Mouse (Mus musculus): ENCODE measurements around the gene Gm45015. TPM values are rescaled to one million over a fixed set of nuclear protein-coding genes. Genes with fewer than 3 reads are reported as not detected.
A peak's percentile ranks its signal among the peaks of the same experiment; 100 is the strongest.

Gene Gm45015
- polyA plus RNA-seq, 1 experiment from 2014 or later = not detected

GRCm38 (mm10) chrX:73343802-73344201 lies 7.2 kb upstream of the Gm45015 start:
- peak overlapping the region; percentile 72 for H3K4me2 ChIP-seq (ENCODE audit: low read depth, low read length)

GRCm38 (mm10) chrX:73342941-73343735 lies 6.5 kb upstream of the Gm45015 start:
- peak; percentile 45 for ATAC-seq
- Histone ChIP-seq H3K4me1 (ENCODE audit: insufficient read depth) (no peaks in the 10 kb centered on the region), H3K27ac (ENCODE audit: low read depth) (peak overlapping the region; percentile 76), H3K9me3 (ENCODE audit: low read length) (no peaks in the 10 kb centered on the region), H3K4me2 (ENCODE audit: low read depth, low read length) (peak overlapping the region; percentile 72), H3K27me3 (ENCODE audit: insufficient read depth, low read length) (no peaks in the 10 kb centered on the region), H3K36me3 (replicated peaks; ENCODE audit: insufficient read depth, low read length) (no peaks in the 10 kb centered on the region), H3K4me3 (ENCODE audit: low read depth, low read length) (peak overlapping the region; percentile 59), H3K9ac (replicated peaks) (peak overlapping the region; percentile 66)
- TF ChIP-seq EP300 (IDR thresholded peaks at IDR 0.05; ENCODE audit: low read depth) = no peak
- no peak for TF ChIP-seq CTCF (IDR thresholded peaks at IDR 0.05; ENCODE audit: low read depth)
- WGBS (ENCODE audit: insufficient replicate concordance) = 13% methylated on average over 15 of the region's 15 CpGs
- DNase-seq = peak; percentile 23

More at GRCm38 (mm10) chrX:73343802-73344201, 7.2 kb upstream of the Gm45015 start:
- ATAC-seq (no peak), DNase-seq (no peak)
- WGBS (ENCODE audit: insufficient replicate concordance) = 54% methylated on average over 1 of the region's 1 CpGs
- no peaks in the 10 kb centered on the region for H3K27me3 ChIP-seq (ENCODE audit: insufficient read depth, low read length)
- no peaks in the 10 kb centered on the region for H3K4me1 ChIP-seq (ENCODE audit: insufficient read depth)
- TF ChIP-seq CTCF (IDR thresholded peaks at IDR 0.05; ENCODE audit: low read depth) (no peak), EP300 (IDR thresholded peaks at IDR 0.05; ENCODE audit: low read depth) (no peak)
- H3K4me3 ChIP-seq (ENCODE audit: low read depth, low read length) = no peak overlapping the region
- no peaks in the 10 kb centered on the region for H3K36me3 ChIP-seq (replicated peaks; ENCODE audit: insufficient read depth, low read length)
- H3K9me3 ChIP-seq (ENCODE audit: low read length) = no peaks in the 10 kb centered on the region
- no peak overlapping the region for H3K27ac ChIP-seq (ENCODE audit: low read depth)
- no peak overlapping the region for H3K9ac ChIP-seq (replicated peaks)

- peak within 1 kb of the TSS; percentile 76 for H3K27ac ChIP-seq (ENCODE audit: low read depth)
- H3K4me3 ChIP-seq (ENCODE audit: low read depth, low read length) = peak within 1 kb of the TSS; percentile 59
- WGBS (ENCODE audit: insufficient replicate concordance) = 22% methylated on average over 37 of the region's 37 CpGs
- peak within 1 kb of the TSS; percentile 72 for H3K4me2 ChIP-seq (ENCODE audit: low read depth, low read length)
- no peaks in the 10 kb centered on the region for H3K9me3 ChIP-seq (ENCODE audit: low read length)
- TF ChIP-seq CTCF (IDR thresholded peaks at IDR 0.05; ENCODE audit: low read depth) (no peak), EP300 (IDR thresholded peaks at IDR 0.05; ENCODE audit: low read depth) (no peak)
- peak within 1 kb of the TSS; percentile 66 for H3K9ac ChIP-seq (replicated peaks)
- no peaks in the 10 kb centered on the region for H3K36me3 ChIP-seq (replicated peaks; ENCODE audit: insufficient read depth, low read length)
- no peaks in the 10 kb centered on the region for H3K27me3 ChIP-seq (ENCODE audit: insufficient read depth, low read length)
- ATAC-seq (peak; percentile 93), DNase-seq (peak; percentile 78)
- no peaks in the 10 kb centered on the region for H3K4me1 ChIP-seq (ENCODE audit: insufficient read depth)
These were observed 5.8 kb upstream of the Gm45015 start, which contains the start of gene Zfp275 for GRCm38 (mm10) chrX:73342483-73342895. Gene Zfp275 (plus strand): TSS chrX:73342621.

GRCm38 (mm10) chrX:73342068-73342467 lies 5.4 kb upstream of the Gm45015 start:
- Histone ChIP-seq H3K27me3 (ENCODE audit: insufficient read depth, low read length) (no peaks in the 10 kb centered on the region), H3K36me3 (replicated peaks; ENCODE audit: insufficient read depth, low read length) (no peaks in the 10 kb centered on the region), H3K4me1 (ENCODE audit: insufficient read depth) (no peaks in the 10 kb centered on the region), H3K27ac (ENCODE audit: low read depth) (peak overlapping the region; percentile 29; the same call in 1 of the 2 replicates), H3K4me2 (ENCODE audit: low read depth, low read length) (peak overlapping the region; percentile 72; the same call in 1 of the 2 replicates), H3K4me3 (ENCODE audit: low read depth, low read length) (peak overlapping the region; percentile 59; the same call in 1 of the 2 replicates), H3K9ac (replicated peaks) (no peak overlapping the region; the same call in 1 of the 2 replicates), H3K9me3 (ENCODE audit: low read length) (no peaks in the 10 kb centered on the region)
- WGBS (ENCODE audit: insufficient replicate concordance) = 31% methylated on average over 3 of the region's 3 CpGs
- TF ChIP-seq CTCF (IDR thresholded peaks at IDR 0.05; ENCODE audit: low read depth) (no peak), EP300 (IDR thresholded peaks at IDR 0.05; ENCODE audit: low read depth) (no peak)
- DNase-seq = no peak
- no peak for ATAC-seq

- H3K4me1 ChIP-seq (ENCODE audit: insufficient read depth) = no peaks in the 10 kb centered on the region
- H3K9ac ChIP-seq (replicated peaks) = no peak overlapping the region
- ATAC-seq (no peak), DNase-seq (no peak)
- no peaks in the 10 kb centered on the region for H3K27me3 ChIP-seq (ENCODE audit: insufficient read depth, low read length)
- no peaks in the 10 kb centered on the region for H3K9me3 ChIP-seq (ENCODE audit: low read length)
- no peaks in the 10 kb centered on the region for H3K36me3 ChIP-seq (replicated peaks; ENCODE audit: insufficient read depth, low read length)
- TF ChIP-seq CTCF (IDR thresholded peaks at IDR 0.05; ENCODE audit: low read depth) (no peak), EP300 (IDR thresholded peaks at IDR 0.05; ENCODE audit: low read depth) (no peak)
- WGBS (ENCODE audit: insufficient replicate concordance) = 30% methylated on average over 1 of the region's 1 CpGs
- no peak overlapping the region for H3K4me3 ChIP-seq (ENCODE audit: low read depth, low read length)
- no peak overlapping the region for H3K27ac ChIP-seq (ENCODE audit: low read depth)
- H3K4me2 ChIP-seq (ENCODE audit: low read depth, low read length) = no peak overlapping the region
These were observed 4.8 kb upstream of the Gm45015 start for GRCm38 (mm10) chrX:73341473-73341872.

- Histone ChIP-seq H3K9me3 (ENCODE audit: low read length) (no peaks in the 10 kb centered on the region), H3K4me3 (ENCODE audit: low read depth, low read length) (no peak overlapping the region), H3K4me2 (ENCODE audit: low read depth, low read length) (no peak overlapping the region), H3K27ac (ENCODE audit: low read depth) (no peak overlapping the region), H3K36me3 (replicated peaks; ENCODE audit: insufficient read depth, low read length) (no peaks in the 10 kb centered on the region), H3K4me1 (ENCODE audit: insufficient read depth) (no peaks in the 10 kb centered on the region), H3K9ac (replicated peaks) (no peak overlapping the region), H3K27me3 (ENCODE audit: insufficient read depth, low read length) (no peaks in the 10 kb centered on the region)
- no peak for ATAC-seq
- no peak for TF ChIP-seq EP300 (IDR thresholded peaks at IDR 0.05; ENCODE audit: low read depth)
- no peak for TF ChIP-seq CTCF (IDR thresholded peaks at IDR 0.05; ENCODE audit: low read depth)
- DNase-seq = no peak
These were observed 3.1 kb downstream of the Gm45015 start for GRCm38 (mm10) chrX:73333548-73333947.

Data from liver, postnatal 0 days (tissue).